Mouse (Mus musculus): ENCODE data around the gene Gsc2. TPM values are rescaled to one million over a fixed set of nuclear protein-coding genes. Genes with fewer than 3 reads are reported as not detected.

Gsc2 gene
- total RNA-seq, 1 experiment: 1.2 TPM

DNA sequence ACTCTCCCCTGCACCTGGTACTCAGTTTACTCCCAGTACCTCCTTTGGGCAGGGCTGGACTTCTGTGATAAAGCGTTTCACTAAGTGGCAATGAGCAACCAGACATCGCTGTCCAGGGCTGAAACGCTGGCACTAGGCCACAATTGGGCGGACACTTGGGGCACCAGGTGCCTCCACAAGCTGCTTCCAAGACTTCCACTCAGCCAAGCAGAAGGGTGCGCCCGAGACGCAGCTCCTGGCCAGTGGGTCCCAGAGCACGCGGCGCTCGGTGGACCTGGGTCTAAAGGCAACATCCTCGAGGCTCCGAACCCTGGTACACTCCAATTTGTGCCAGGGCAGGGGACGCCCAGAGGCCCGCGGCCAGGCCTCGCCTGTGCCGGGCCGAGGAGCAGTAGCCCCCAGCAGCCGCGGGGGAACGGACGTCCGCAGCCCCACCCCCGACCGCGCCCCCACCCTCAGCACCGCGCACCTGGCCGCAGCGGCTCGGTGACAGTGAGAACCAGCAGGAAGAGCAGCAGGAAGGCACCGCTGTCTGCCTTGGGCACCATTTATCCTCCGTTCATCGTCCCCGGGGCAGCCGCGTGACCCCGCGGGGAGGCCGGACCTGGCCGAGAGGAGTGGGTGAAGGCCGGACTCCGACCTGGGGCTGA, 23.8 kb downstream of the Gsc2 start:
- no peak for TF ChIP-seq ZC3H11A (IDR thresholded peaks at IDR 0.05; ENCODE audit: borderline replicate concordance, low read depth, low read length)
- no peak for TF ChIP-seq CHD2 (IDR thresholded peaks at IDR 0.05; ENCODE audit: low read depth, low read length)
- TF ChIP-seq HCFC1 (IDR thresholded peaks at IDR 0.05; ENCODE audit: borderline replicate concordance, insufficient read depth, low read length): no peak
- TF ChIP-seq MAFK (IDR thresholded peaks at IDR 0.05; ENCODE audit: insufficient read depth, low read depth, low read length): no peak
- no peak for TF ChIP-seq ZNF384 (IDR thresholded peaks at IDR 0.05; ENCODE audit: low read depth, low read length)
- in situ Hi-C loops (cut with MboI; ENCODE audit: low sequenced_read_pairs in 2 of 2, unreplicated experiment in 2 of 2): no loop called here
- Histone ChIP-seq H3K9ac (ENCODE audit: insufficient read depth, low read depth, low read length, poor library complexity, severe bottlenecking) (peak overlapping the region; percentile 96), H3K36me3 (ENCODE audit: control insufficient read depth, insufficient read depth, low read length, poor library complexity, severe bottlenecking) (peaks cover 4% of the 10 kb centered on the region; the same call in 1 of the 2 replicates), H3K27ac (ENCODE audit: insufficient read depth, low read depth, low read length, poor library complexity, severe bottlenecking) (peak overlapping the region; percentile 71), H3K4me1 (ENCODE audit: control insufficient read depth in 2 of 2, insufficient read depth in 2 of 2, low read length in 2 of 2, poor library complexity in 1 of 2) (peaks cover 0 to 3% of the 10 kb centered on the region in 2 experiments; a peak in 1 of 4 replicates), H3K9me3 (ENCODE audit: control insufficient read depth, insufficient read depth, low read depth, low read length) (no peaks in the 10 kb centered on the region), H3K4me3 (ENCODE audit: insufficient read depth in 1 of 2, low read depth in 1 of 2, low read length in 2 of 2, poor library complexity in 1 of 2, severe bottlenecking in 1 of 2) (peak overlapping the region; percentile 94 to 99)
- no peak for DNase-seq (ENCODE audit: low read depth, low spot score)

DNA sequence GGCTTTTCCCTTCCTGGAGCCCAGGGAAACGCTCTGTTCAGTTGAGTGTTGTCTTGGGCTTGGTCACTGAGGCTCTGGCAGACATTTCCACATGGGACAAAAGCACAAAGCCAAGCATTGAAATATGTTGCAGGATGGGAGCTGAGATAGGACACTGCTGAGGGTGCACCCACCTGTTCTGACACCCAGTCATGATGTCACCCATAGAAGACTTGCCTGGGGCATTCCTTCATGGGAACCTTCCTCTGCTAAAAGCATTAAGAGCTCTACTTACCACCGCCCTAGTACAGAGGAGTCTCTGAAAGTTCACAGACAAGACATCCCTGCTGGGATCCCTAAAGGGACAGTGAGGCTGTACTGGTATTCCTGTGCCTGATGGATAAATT, 24.5 kb downstream of the Gsc2 start:
- no peak overlapping the region for H3K27ac ChIP-seq (ENCODE audit: insufficient read depth, low read depth, low read length, poor library complexity, severe bottlenecking)
- peaks cover 0 to 4% of the 10 kb centered on the region in 2 experiments; a peak in 1 of 4 replicates for H3K4me1 ChIP-seq (ENCODE audit: control insufficient read depth in 2 of 2, insufficient read depth in 2 of 2, low read length in 2 of 2, poor library complexity in 1 of 2)
- H3K36me3 ChIP-seq (ENCODE audit: control insufficient read depth, insufficient read depth, low read length, poor library complexity, severe bottlenecking): peaks cover 4% of the 10 kb centered on the region; the same call in 1 of the 2 replicates
- TF ChIP-seq ZNF384 (IDR thresholded peaks at IDR 0.05; ENCODE audit: low read depth, low read length) (no peak), HCFC1 (IDR thresholded peaks at IDR 0.05; ENCODE audit: borderline replicate concordance, insufficient read depth, low read length) (no peak), MAFK (IDR thresholded peaks at IDR 0.05; ENCODE audit: insufficient read depth, low read depth, low read length) (no peak), ZC3H11A (IDR thresholded peaks at IDR 0.05; ENCODE audit: borderline replicate concordance, low read depth, low read length) (no peak), CHD2 (IDR thresholded peaks at IDR 0.05; ENCODE audit: low read depth, low read length) (no peak)
- H3K9me3 ChIP-seq (ENCODE audit: control insufficient read depth, insufficient read depth, low read depth, low read length): no peaks in the 10 kb centered on the region
- in situ Hi-C loops (cut with MboI; ENCODE audit: low sequenced_read_pairs in 2 of 2, unreplicated experiment in 2 of 2): no loop called here
- DNase-seq (ENCODE audit: low read depth, low spot score): no peak
- H3K4me3 ChIP-seq (ENCODE audit: insufficient read depth in 1 of 2, low read depth in 1 of 2, low read length in 2 of 2, poor library complexity in 1 of 2, severe bottlenecking in 1 of 2): peak overlapping the region; percentile 94 to 99
- peak overlapping the region; percentile 96 for H3K9ac ChIP-seq (ENCODE audit: insufficient read depth, low read depth, low read length, poor library complexity, severe bottlenecking)

DNA sequence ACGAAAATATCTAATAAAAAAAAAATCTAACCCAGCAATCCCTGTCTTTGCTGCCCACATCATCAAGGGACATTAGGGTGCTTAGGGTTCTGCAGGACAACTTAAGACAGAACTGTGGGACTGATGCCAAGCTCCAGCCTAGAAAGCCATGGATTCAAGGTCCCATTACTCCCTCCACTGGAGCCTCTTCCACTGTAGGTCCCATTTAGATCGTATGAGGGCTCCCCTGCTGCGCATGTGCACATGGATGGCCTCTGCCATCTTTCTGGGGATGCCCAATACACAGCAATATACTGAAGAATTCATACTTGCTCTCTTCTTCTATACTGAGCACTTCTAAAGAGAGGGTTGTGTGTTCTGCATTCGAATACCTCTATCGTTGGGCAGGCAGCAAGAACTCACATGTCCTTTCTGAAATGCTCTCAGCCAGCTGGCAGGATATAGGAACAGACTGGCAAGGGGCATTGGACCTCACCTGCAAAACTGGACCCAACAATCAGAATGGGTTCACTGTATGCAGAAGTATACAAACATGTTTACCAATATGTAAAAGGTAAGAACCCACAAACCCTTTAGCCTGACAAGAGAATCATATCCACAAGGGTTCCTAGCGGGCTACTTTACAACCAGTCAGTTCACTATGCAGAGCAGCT, 25.0 kb downstream of the Gsc2 start:
- TF ChIP-seq ZNF384 (IDR thresholded peaks at IDR 0.05; ENCODE audit: low read depth, low read length): no peak
- TF ChIP-seq HCFC1 (IDR thresholded peaks at IDR 0.05; ENCODE audit: borderline replicate concordance, insufficient read depth, low read length): no peak
- no peak for TF ChIP-seq CHD2 (IDR thresholded peaks at IDR 0.05; ENCODE audit: low read depth, low read length)
- TF ChIP-seq MAFK (IDR thresholded peaks at IDR 0.05; ENCODE audit: insufficient read depth, low read depth, low read length): no peak
- no peak for TF ChIP-seq ZC3H11A (IDR thresholded peaks at IDR 0.05; ENCODE audit: borderline replicate concordance, low read depth, low read length)
- DNase-seq (ENCODE audit: low read depth, low spot score): no peak
- H3K9me3 ChIP-seq (ENCODE audit: control insufficient read depth, insufficient read depth, low read depth, low read length): no peaks in the 10 kb centered on the region
- in situ Hi-C loops (cut with MboI; ENCODE audit: low sequenced_read_pairs in 2 of 2, unreplicated experiment in 2 of 2): no loop called here
- peaks cover 4% of the 10 kb centered on the region; the same call in 1 of the 2 replicates for H3K36me3 ChIP-seq (ENCODE audit: control insufficient read depth, insufficient read depth, low read length, poor library complexity, severe bottlenecking)
- H3K4me1 ChIP-seq (ENCODE audit: control insufficient read depth in 2 of 2, insufficient read depth in 2 of 2, low read length in 2 of 2, poor library complexity in 1 of 2): peaks cover 1 to 4% of the 10 kb centered on the region in 2 experiments; a peak in 1 of 4 replicates
- H3K4me3 ChIP-seq (ENCODE audit: insufficient read depth in 1 of 2, low read depth in 1 of 2, low read length in 2 of 2, poor library complexity in 1 of 2, severe bottlenecking in 1 of 2): no peak overlapping the region
- H3K9ac ChIP-seq (ENCODE audit: insufficient read depth, low read depth, low read length, poor library complexity, severe bottlenecking): no peak overlapping the region
- no peak overlapping the region for H3K27ac ChIP-seq (ENCODE audit: insufficient read depth, low read depth, low read length, poor library complexity, severe bottlenecking)

DNA sequence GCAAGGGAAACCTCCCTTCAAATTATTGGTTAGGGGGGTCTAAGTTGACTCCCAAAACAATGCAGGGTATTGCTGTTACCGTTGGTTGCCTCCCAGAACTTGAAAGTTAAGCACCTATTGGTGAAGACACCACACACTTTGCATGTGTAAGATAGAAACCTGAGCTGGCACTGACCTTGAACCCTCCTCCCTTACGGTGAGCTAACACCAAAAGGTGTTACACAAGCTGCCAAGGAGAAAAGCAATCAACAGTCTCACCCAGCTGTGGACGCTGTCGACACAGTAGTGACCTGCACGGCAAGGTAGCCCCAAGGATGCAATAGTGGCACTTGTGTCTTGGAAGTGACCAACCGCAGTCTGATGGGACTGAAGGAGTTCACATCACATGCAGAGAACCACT, 30.7 kb downstream of the Gsc2 start:
- in situ Hi-C loops (cut with MboI; ENCODE audit: low sequenced_read_pairs in 2 of 2, unreplicated experiment in 2 of 2): no loop called here
- DNase-seq (ENCODE audit: low read depth, low spot score): no peak
- TF ChIP-seq MAFK (IDR thresholded peaks at IDR 0.05; ENCODE audit: insufficient read depth, low read depth, low read length) (no peak), ZNF384 (IDR thresholded peaks at IDR 0.05; ENCODE audit: low read depth, low read length) (no peak)
- Histone ChIP-seq H3K27ac (ENCODE audit: insufficient read depth, low read depth, low read length, poor library complexity, severe bottlenecking) (no peak overlapping the region; the same call in 1 of the 2 replicates), H3K9ac (ENCODE audit: insufficient read depth, low read depth, low read length, poor library complexity, severe bottlenecking) (no peak overlapping the region), H3K9me3 (ENCODE audit: control insufficient read depth, insufficient read depth, low read depth, low read length) (no peaks in the 10 kb centered on the region), H3K4me3 (ENCODE audit: insufficient read depth in 1 of 2, low read depth in 1 of 2, low read length in 2 of 2, poor library complexity in 1 of 2, severe bottlenecking in 1 of 2) (no peak overlapping the region), H3K36me3 (ENCODE audit: control insufficient read depth, insufficient read depth, low read length, poor library complexity, severe bottlenecking) (peaks cover 8% of the 10 kb centered on the region), H3K4me1 (ENCODE audit: control insufficient read depth in 2 of 2, insufficient read depth in 2 of 2, low read length in 2 of 2, poor library complexity in 1 of 2) (peaks cover 6 to 14% of the 10 kb centered on the region in 2 experiments; a peak in 2 of 4 replicates)

Measured in ES-E14 (cell line).